Mouse (Mus musculus): Measurements from ENCODE around the gene Gfap. TPM values are rescaled to one million over a fixed set of nuclear protein-coding genes. Genes with fewer than 3 reads are reported as not detected.

Gene Gfap
- total RNA-seq, 2 experiments from 2014 or later, result 0.13 to 0.31 TPM

GRCm38 (mm10) chr11:102851883-102852282 is 48.8 kb downstream of the Gfap start:
- intact Hi-C loops (cut with DNase I), result loop anchor here (1.0 kb wide), 1 partner anchor 75 kb away; no protein-coding TSS in a partner anchor
- DNase-seq (ENCODE audit: low spot score), result no peak

GRCm38 (mm10) chr11:102845926-102846325 is 54.8 kb downstream of the Gfap start:
- intact Hi-C loops (cut with DNase I), result no loop called here
- no peak for DNase-seq (ENCODE audit: low spot score)

GRCm38 (mm10) chr11:102838616-102839150 is 62.0 kb downstream of the Gfap start:
- no peak for DNase-seq (ENCODE audit: low spot score)
- intact Hi-C loops (cut with DNase I), result no loop called here

- DNase-seq (ENCODE audit: low spot score), result no peak
Measured at GRCm38 (mm10) chr11:102838126-102838525, 62.6 kb downstream of the Gfap start.

GRCm38 (mm10) chr11:102837385-102837784 is 63.3 kb downstream of the Gfap start:
- no peak for DNase-seq (ENCODE audit: low spot score)
- intact Hi-C loops (cut with DNase I), result no loop called here

More at GRCm38 (mm10) chr11:102838126-102838525, 62.6 kb downstream of the Gfap start:
- intact Hi-C loops (cut with DNase I), result no loop called here

Other genes starting within 250 kb of the Gfap start
- gene Meioc, start 237.2 kb downstream of the Gfap start, total RNA-seq (2021), result not detected
- gene Ccdc43, start 203.1 kb downstream of the Gfap start, total RNA-seq (2021), result 10 to 100 TPM; 21.2 to 22.8 TPM
- 1 to 10 TPM; 3.8 to 4.1 TPM for gene Adam11, start 139.5 kb downstream of the Gfap start, total RNA-seq (2021)
- 10 to 100 TPM; 27.4 to 29.2 TPM for gene Gjc1, start 81.2 kb downstream of the Gfap start, total RNA-seq (2021)
- 10 to 100 TPM; 11.6 to 17.6 TPM for gene Higd1b, start 65.1 kb downstream of the Gfap start, total RNA-seq (2021)
- 10 to 100 TPM; 34.6 to 36.1 TPM for gene Eftud2, start 19.9 kb downstream of the Gfap start, total RNA-seq (2021)
- not detected for gene Ccdc103, start 19.7 kb downstream of the Gfap start, total RNA-seq (2021)
- gene Fam187a, start 15.7 kb downstream of the Gfap start, total RNA-seq (2021), result not detected
- under 1 TPM; 0.44 to 0.50 TPM for gene Kif18b, start 24.2 kb upstream of the Gfap start, total RNA-seq (2021)
- not detected for gene C1ql1, start 45.8 kb upstream of the Gfap start, total RNA-seq (2021)
- 10 to 100 TPM; 65.2 to 66.1 TPM for gene Nmt1, start 127.3 kb upstream of the Gfap start, total RNA-seq (2021)
- 10 to 100 TPM; 83.5 to 84.3 TPM for gene Dcakd, start 127.4 kb upstream of the Gfap start, total RNA-seq (2021)
- gene Plcd3, start 200.7 kb upstream of the Gfap start, total RNA-seq (2021), result 10 to 100 TPM; 14.7 to 16.3 TPM
- 10 to 100 TPM; 36.7 to 39.0 TPM for gene Acbd4, start 200.8 kb upstream of the Gfap start, total RNA-seq (2021)
- 10 to 100 TPM; 17.5 to 18.8 TPM for gene Hexim1, start 215.3 kb upstream of the Gfap start, total RNA-seq (2021)
- 1 to 10 TPM; 1.3 to 2.3 TPM for gene Hexim2, start 231.5 kb upstream of the Gfap start, total RNA-seq (2021)